Mouse (Mus musculus): ENCODE data around the gene Oosp2. TPM values are rescaled to one million over a fixed set of nuclear protein-coding genes. Genes with fewer than 3 reads are reported as not detected.

Gene Oosp2
- total RNA-seq (2021), result not detected

- intact Hi-C loops (cut with DNase I), result no loop called here
- DNase-seq, result no peak
Observed at GRCm38 (mm10) chr19:11660459-11660858, at the start of gene Oosp2. Gene Oosp2, minus strand, starts transcription at chr19:11660559.

- intact Hi-C loops (cut with DNase I), result no loop called here
- no peak for DNase-seq
Observed at GRCm38 (mm10) chr19:11698342-11698741, 38.0 kb upstream of the Oosp2 start.

- DNase-seq, result no peak
- intact Hi-C loops (cut with DNase I), result no loop called here
Observed at GRCm38 (mm10) chr19:11696755-11697154, 36.4 kb upstream of the Oosp2 start, which contains the start of gene Oosp3. Gene Oosp3, plus strand, starts transcription at chr19:11697055.

GRCm38 (mm10) chr19:11691454-11691853, 31.1 kb upstream of the Oosp2 start:
- no peak for DNase-seq
- intact Hi-C loops (cut with DNase I), result no loop called here

- intact Hi-C loops (cut with DNase I), result no loop called here
- DNase-seq, result no peak
Observed at GRCm38 (mm10) chr19:11690839-11691238, 30.5 kb upstream of the Oosp2 start, which contains the start of gene Oosp1. Gene Oosp1, minus strand, starts transcription at chr19:11691150.

- DNase-seq, result no peak
- intact Hi-C loops (cut with DNase I), result no loop called here
Observed at GRCm38 (mm10) chr19:11661562-11661961, 1.2 kb upstream of the Oosp2 start.

- intact Hi-C loops (cut with DNase I), result no loop called here
Observed at GRCm38 (mm10) chr19:11659142-11659541, 1.2 kb downstream of the Oosp2 start.

GRCm38 (mm10) chr19:11649564-11649963, 10.8 kb downstream of the Oosp2 start:
- no peak for DNase-seq
- intact Hi-C loops (cut with DNase I), result no loop called here

More at GRCm38 (mm10) chr19:11659142-11659541, 1.2 kb downstream of the Oosp2 start:
- no peak for DNase-seq

- intact Hi-C loops (cut with DNase I), result no loop called here
- DNase-seq, result no peak
Observed at GRCm38 (mm10) chr19:11646166-11646565, 14.2 kb downstream of the Oosp2 start.

- intact Hi-C loops (cut with DNase I), result no loop called here
- DNase-seq, result no peak
Observed at GRCm38 (mm10) chr19:11640732-11641131, 19.6 kb downstream of the Oosp2 start, which contains the start of gene Ms4a3. Gene Ms4a3, minus strand, starts transcription at chr19:11640851.

GRCm38 (mm10) chr19:11639038-11639437, 21.3 kb downstream of the Oosp2 start:
- intact Hi-C loops (cut with DNase I), result no loop called here

GRCm38 (mm10) chr19:11635572-11635971, 24.8 kb downstream of the Oosp2 start:
- intact Hi-C loops (cut with DNase I), result no loop called here
- no peak for DNase-seq

More at GRCm38 (mm10) chr19:11639038-11639437, 21.3 kb downstream of the Oosp2 start:
- no peak for DNase-seq

- no peak for DNase-seq
- intact Hi-C loops (cut with DNase I), result no loop called here
Observed at GRCm38 (mm10) chr19:11634330-11634729, 26.0 kb downstream of the Oosp2 start.

- intact Hi-C loops (cut with DNase I), result no loop called here
- DNase-seq, result no peak
Observed at GRCm38 (mm10) chr19:11633732-11634131, 26.6 kb downstream of the Oosp2 start.

- no peak for DNase-seq
- intact Hi-C loops (cut with DNase I), result no loop called here
Observed at GRCm38 (mm10) chr19:11625231-11625630, 35.1 kb downstream of the Oosp2 start.

- DNase-seq, result no peak
- intact Hi-C loops (cut with DNase I), result no loop called here
Observed at GRCm38 (mm10) chr19:11624800-11625199, 35.6 kb downstream of the Oosp2 start.

GRCm38 (mm10) chr19:11623551-11623950, 36.8 kb downstream of the Oosp2 start, which contains the start of gene Ms4a2:
Gene Ms4a2, minus strand, starts transcription at chr19:11623719.
- no peak for DNase-seq
- intact Hi-C loops (cut with DNase I), result no loop called here

GRCm38 (mm10) chr19:11617983-11618382, 42.4 kb downstream of the Oosp2 start:
- intact Hi-C loops (cut with DNase I), result no loop called here
- no peak for DNase-seq

- no peak for DNase-seq
Observed at GRCm38 (mm10) chr19:11614805-11615204, 45.6 kb downstream of the Oosp2 start.

GRCm38 (mm10) chr19:11613776-11614443, 46.4 kb downstream of the Oosp2 start:
- no peak for DNase-seq
- intact Hi-C loops (cut with DNase I), result no loop called here

More at GRCm38 (mm10) chr19:11614805-11615204, 45.6 kb downstream of the Oosp2 start:
- intact Hi-C loops (cut with DNase I), result no loop called here

GRCm38 (mm10) chr19:11613084-11613483, 47.3 kb downstream of the Oosp2 start:
- no peak for DNase-seq
- intact Hi-C loops (cut with DNase I), result no loop called here

GRCm38 (mm10) chr19:11612293-11612692, 48.1 kb downstream of the Oosp2 start:
- intact Hi-C loops (cut with DNase I), result no loop called here
- no peak for DNase-seq
